ENCODE assay signal across 9 mouse cellular contexts in the genomic region with DNA sequence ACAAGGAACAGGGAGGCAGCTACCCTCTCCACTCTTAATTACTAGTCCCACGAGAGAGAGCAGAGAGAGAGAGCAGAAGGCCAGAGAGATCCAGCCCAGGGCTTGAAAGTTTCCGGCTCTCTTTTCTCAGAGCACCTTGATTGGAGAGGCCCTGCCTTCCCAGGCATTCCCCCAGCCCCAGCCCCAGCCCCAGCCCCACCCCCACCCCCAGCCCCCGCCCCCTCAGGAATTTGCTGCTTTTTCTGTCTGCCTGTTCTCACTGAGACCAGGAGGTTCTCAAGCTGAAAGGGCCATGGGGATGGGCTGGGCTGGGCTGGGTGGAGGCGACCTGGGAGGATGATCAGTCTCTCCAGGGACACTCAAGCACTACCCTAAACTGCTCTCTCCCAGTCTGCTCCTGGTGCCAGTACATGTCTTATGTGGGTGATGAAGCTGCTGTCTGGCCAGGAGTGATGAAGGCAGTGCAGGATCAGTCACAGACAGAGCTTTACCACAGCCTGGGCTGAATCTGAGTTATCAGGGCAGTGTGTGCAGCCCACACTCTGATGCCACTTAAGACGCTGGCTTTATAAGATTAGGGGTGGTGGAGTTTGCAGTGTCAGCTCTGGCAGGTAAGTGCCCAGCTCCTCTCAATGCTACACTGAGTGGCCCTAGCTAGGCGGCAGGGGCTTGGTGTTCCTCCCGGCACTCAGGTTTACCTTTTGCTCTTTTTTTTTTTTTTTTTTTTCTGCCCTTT. TPM values are rescaled to one million over a fixed set of nuclear protein-coding genes. Genes with fewer than 3 reads are reported as not detected.
DNase-seq lines count a peak whose midpoint lies in the region; ATAC-seq lines count a peak whose summit lies in the region.
"Had no signal": no experiment of that assay in that cellular context is flagged by ENCODE, and none has a peak within 500 bp of the region (broad histone marks: within the 10 kb centered on the region; RNA-seq: fewer than 3 reads in every experiment).

No protein-coding gene starts in this region.

- ATAC-seq in hindbrain, embryonic 13.5 days (ENCODE audit: low FRiP score) = no peak
- no peak for ATAC-seq in midbrain, embryonic 12.5 days (ENCODE audit: low FRiP score, low read depth)
- ATAC-seq in midbrain, embryonic 15.5 days (replicated peaks) = no peak

- peaks cover 43% of the 10 kb centered on the region for H3K27me3 ChIP-seq in hindbrain, embryonic 10.5 days (ENCODE audit: insufficient read depth, poor library complexity, severe bottlenecking)
- H3K27me3 ChIP-seq in hindbrain, embryonic 13.5 days = peaks cover 41% of the 10 kb centered on the region
- peaks cover 40% of the 10 kb centered on the region for H3K27me3 ChIP-seq in midbrain, embryonic 12.5 days
- 0 out of 2 replicates have a peak, but pooled peaks cover 3% of the 10 kb centered on the region for H3K27me3 ChIP-seq in midbrain, embryonic 15.5 days (replicated peaks)
- peaks cover 33% of the 10 kb centered on the region for H3K27me3 ChIP-seq in limb, embryonic 10.5 days (ENCODE audit: low read depth, poor library complexity, severe bottlenecking)
- H3K27me3 ChIP-seq: CH12.LX had no signal

- H3K4me1 ChIP-seq in hindbrain, embryonic 10.5 days (replicated peaks) = peaks cover 55% of the 10 kb centered on the region
- H3K4me1 ChIP-seq in hindbrain, embryonic 13.5 days (replicated peaks) = peaks cover 47% of the 10 kb centered on the region
- H3K4me1 ChIP-seq in midbrain, embryonic 12.5 days = peaks cover 32% of the 10 kb centered on the region
- H3K4me1 ChIP-seq in midbrain, embryonic 15.5 days = peaks cover 31% of the 10 kb centered on the region
- H3K4me1 ChIP-seq in limb, embryonic 10.5 days = peaks cover 62% of the 10 kb centered on the region

- H3K4me2 ChIP-seq in hindbrain, embryonic 13.5 days = no peak overlapping the region
- H3K4me2 ChIP-seq in midbrain, embryonic 12.5 days (replicated peaks) = no peak overlapping the region
- H3K4me2 ChIP-seq in midbrain, embryonic 15.5 days = no peak overlapping the region

- 15% methylated on average over 7 of the region's 7 CpGs for WGBS in hindbrain, embryonic 10.5 days
- WGBS in hindbrain, embryonic 13.5 days = 33% methylated on average over 6 of the region's 7 CpGs
- WGBS in midbrain, embryonic 12.5 days = 19% methylated on average over 7 of the region's 7 CpGs
- 33% methylated on average over 7 of the region's 7 CpGs for WGBS in midbrain, embryonic 15.5 days
- 11% methylated on average over 7 of the region's 7 CpGs for WGBS in limb, embryonic 10.5 days

- H3K27ac ChIP-seq in hindbrain, embryonic 10.5 days = no peak overlapping the region
- no peak overlapping the region for H3K27ac ChIP-seq in hindbrain, embryonic 13.5 days
- no peak overlapping the region for H3K27ac ChIP-seq in midbrain, embryonic 12.5 days (replicated peaks)
- H3K27ac ChIP-seq in midbrain, embryonic 15.5 days = no peak overlapping the region
- no peak overlapping the region for H3K27ac ChIP-seq in limb, embryonic 10.5 days

- H3K9me3 ChIP-seq in hindbrain, embryonic 10.5 days = no peaks in the 10 kb centered on the region
- H3K9me3 ChIP-seq in hindbrain, embryonic 13.5 days = no peaks in the 10 kb centered on the region
- H3K9me3 ChIP-seq in midbrain, embryonic 12.5 days = no peaks in the 10 kb centered on the region
- H3K9me3 ChIP-seq in midbrain, embryonic 15.5 days = no peaks in the 10 kb centered on the region
- H3K9me3 ChIP-seq in limb, embryonic 10.5 days (replicated peaks) = no peaks in the 10 kb centered on the region

- peak overlapping the region; percentile 16; the same call in 1 of the 2 replicates for H3K4me3 ChIP-seq in hindbrain, embryonic 10.5 days
- H3K4me3 ChIP-seq in hindbrain, embryonic 13.5 days = no peak overlapping the region
- H3K4me3 ChIP-seq in midbrain, embryonic 12.5 days = no peak overlapping the region
- H3K4me3 ChIP-seq in midbrain, embryonic 15.5 days = no peak overlapping the region
- 0 out of 2 replicates have a peak overlapping the region, but pooled peaks have one; percentile 18 for H3K4me3 ChIP-seq in limb, embryonic 10.5 days

- no peak overlapping the region for H3K9ac ChIP-seq in hindbrain, embryonic 13.5 days
- 0 out of 2 replicates have a peak overlapping the region, but pooled peaks have one; percentile 28 for H3K9ac ChIP-seq in midbrain, embryonic 12.5 days (replicated peaks)
- H3K9ac ChIP-seq in midbrain, embryonic 15.5 days = no peak overlapping the region

- DNase-seq in hindbrain, embryonic 10.5 days (ENCODE audit: low spot score) = no peak
- DNase-seq in limb, embryonic 10.5 days (ENCODE audit: low spot score) = peak; percentile 50
- peak; percentile 72 for DNase-seq in yolk sac, embryonic 10.5 days (ENCODE audit: low spot score)
- DNase-seq in frontal cortex, postnatal 36 days (ENCODE audit: low spot score in 2 of 2) = no peak
- no peak for DNase-seq in layer of hippocampus, postnatal 36 days

- H3K36me3 ChIP-seq in hindbrain, embryonic 10.5 days = peaks cover 34% of the 10 kb centered on the region
- peaks cover 19% of the 10 kb centered on the region for H3K36me3 ChIP-seq in hindbrain, embryonic 13.5 days
- H3K36me3 ChIP-seq in midbrain, embryonic 12.5 days = peaks cover 15% of the 10 kb centered on the region
- peaks cover 2% of the 10 kb centered on the region; the same call in 1 of the 2 replicates for H3K36me3 ChIP-seq in midbrain, embryonic 15.5 days (replicated peaks)
- peaks cover 27% of the 10 kb centered on the region for H3K36me3 ChIP-seq in limb, embryonic 10.5 days

RNA-seq across cellular contexts. Expression of a gene that starts 21.1 kb away (rescaled TPM):
- 31.9 and 36.5 TPM in 2 replicates for polyA plus RNA-seq in hindbrain, embryonic 10.5 days (2016; fragmentation: Nextera tagmentation; extraction: Ambion mirVana)
- polyA plus RNA-seq in hindbrain, embryonic 13.5 days (2015; fragmentation: Nextera tagmentation; extraction: Ambion mirVana) = 47.8 and 50.3 TPM in 2 replicates
- 60.4 and 64.6 TPM in 2 replicates for polyA plus RNA-seq in midbrain, embryonic 12.5 days (2016; fragmentation: Nextera tagmentation; extraction: Ambion mirVana)
- polyA plus RNA-seq in midbrain, embryonic 15.5 days (2015; fragmentation: Nextera tagmentation; extraction: Ambion mirVana) = 122 and 124 TPM in 2 replicates
- polyA plus RNA-seq in limb, embryonic 10.5 days (2016; fragmentation: Nextera tagmentation; extraction: Ambion mirVana) = 39.8 and 42.7 TPM in 2 replicates
- total RNA-seq in layer of hippocampus, postnatal 36 days (2021) = 100 to 1,000 TPM; 635 to 641 TPM

RNA-seq across cellular contexts. Expression of a gene that starts 25.4 kb away (rescaled TPM):
- 32.7 and 38.4 TPM in 2 replicates for polyA plus RNA-seq in hindbrain, embryonic 10.5 days (2016; fragmentation: Nextera tagmentation; extraction: Ambion mirVana)
- polyA plus RNA-seq in hindbrain, embryonic 13.5 days (2015; fragmentation: Nextera tagmentation; extraction: Ambion mirVana) = 51.9 and 57.4 TPM in 2 replicates
- polyA plus RNA-seq in midbrain, embryonic 12.5 days (2016; fragmentation: Nextera tagmentation; extraction: Ambion mirVana) = 31.8 and 35.4 TPM in 2 replicates
- 62.9 and 63.7 TPM in 2 replicates for polyA plus RNA-seq in midbrain, embryonic 15.5 days (2015; fragmentation: Nextera tagmentation; extraction: Ambion mirVana)
- 22.1 and 24.2 TPM in 2 replicates for polyA plus RNA-seq in limb, embryonic 10.5 days (2016; fragmentation: Nextera tagmentation; extraction: Ambion mirVana)
- total RNA-seq in layer of hippocampus, postnatal 36 days (2021) = 10 to 100 TPM; 18.6 to 19.8 TPM

RNA-seq across cellular contexts. Expression of a gene that starts 28.0 kb away (rescaled TPM):
- 114 and 127 TPM in 2 replicates for polyA plus RNA-seq in hindbrain, embryonic 10.5 days (2016; fragmentation: Nextera tagmentation; extraction: Ambion mirVana)
- polyA plus RNA-seq in hindbrain, embryonic 13.5 days (2015; fragmentation: Nextera tagmentation; extraction: Ambion mirVana) = 88.1 and 96.1 TPM in 2 replicates
- polyA plus RNA-seq in midbrain, embryonic 12.5 days (2016; fragmentation: Nextera tagmentation; extraction: Ambion mirVana) = 102 and 116 TPM in 2 replicates
- polyA plus RNA-seq in midbrain, embryonic 15.5 days (2015; fragmentation: Nextera tagmentation; extraction: Ambion mirVana) = 96.6 and 104 TPM in 2 replicates
- polyA plus RNA-seq in limb, embryonic 10.5 days (2016; fragmentation: Nextera tagmentation; extraction: Ambion mirVana) = 101 and 118 TPM in 2 replicates
- 100 to 1,000 TPM; 121 to 144 TPM for total RNA-seq in layer of hippocampus, postnatal 36 days (2021)

RNA-seq across cellular contexts. Expression of a gene that starts 49.4 kb away (rescaled TPM):
- polyA plus RNA-seq in hindbrain, embryonic 10.5 days (2016; fragmentation: Nextera tagmentation; extraction: Ambion mirVana) = 33.5 and 39.7 TPM in 2 replicates
- polyA plus RNA-seq in hindbrain, embryonic 13.5 days (2015; fragmentation: Nextera tagmentation; extraction: Ambion mirVana) = 22.5 and 28.5 TPM in 2 replicates
- 32.7 and 35.7 TPM in 2 replicates for polyA plus RNA-seq in midbrain, embryonic 12.5 days (2016; fragmentation: Nextera tagmentation; extraction: Ambion mirVana)
- polyA plus RNA-seq in midbrain, embryonic 15.5 days (2015; fragmentation: Nextera tagmentation; extraction: Ambion mirVana) = 23.1 and 26.1 TPM in 2 replicates
- 33.7 and 43.9 TPM in 2 replicates for polyA plus RNA-seq in limb, embryonic 10.5 days (2016; fragmentation: Nextera tagmentation; extraction: Ambion mirVana)
- total RNA-seq in layer of hippocampus, postnatal 36 days (2021) = 10 to 100 TPM; 25.6 to 33.2 TPM

RNA-seq across cellular contexts. Expression of a gene that starts 49.7 kb away (rescaled TPM):
- 46.4 and 61.4 TPM in 2 replicates for polyA plus RNA-seq in hindbrain, embryonic 10.5 days (2016; fragmentation: Nextera tagmentation; extraction: Ambion mirVana)
- 104 and 106 TPM in 2 replicates for polyA plus RNA-seq in hindbrain, embryonic 13.5 days (2015; fragmentation: Nextera tagmentation; extraction: Ambion mirVana)
- polyA plus RNA-seq in midbrain, embryonic 12.5 days (2016; fragmentation: Nextera tagmentation; extraction: Ambion mirVana) = 64.1 and 76.9 TPM in 2 replicates
- 120 and 121 TPM in 2 replicates for polyA plus RNA-seq in midbrain, embryonic 15.5 days (2015; fragmentation: Nextera tagmentation; extraction: Ambion mirVana)
- polyA plus RNA-seq in limb, embryonic 10.5 days (2016; fragmentation: Nextera tagmentation; extraction: Ambion mirVana) = 37.2 and 48.5 TPM in 2 replicates
- total RNA-seq in layer of hippocampus, postnatal 36 days (2021) = 100 to 1,000 TPM; 122 TPM

Comparison
In these comparisons a context has a peak if more than half of its experiments do, and no peak if none do; other contexts are left out.
1. H3K4me3 ChIP-seq: peak in hindbrain, embryonic 10.5 days (single experiment) and limb, embryonic 10.5 days (single experiment); none in hindbrain, embryonic 13.5 days (single experiment), midbrain, embryonic 12.5 days (single experiment) and midbrain, embryonic 15.5 days (single experiment).
2. DNase-seq: peak in limb, embryonic 10.5 days (single experiment) and yolk sac, embryonic 10.5 days (single experiment); none in hindbrain, embryonic 10.5 days (single experiment), frontal cortex, postnatal 36 days (0 of 2) and layer of hippocampus, postnatal 36 days (0 of 2).